ENCODE assay signal across 9 mouse cellular contexts in the genomic region with DNA sequence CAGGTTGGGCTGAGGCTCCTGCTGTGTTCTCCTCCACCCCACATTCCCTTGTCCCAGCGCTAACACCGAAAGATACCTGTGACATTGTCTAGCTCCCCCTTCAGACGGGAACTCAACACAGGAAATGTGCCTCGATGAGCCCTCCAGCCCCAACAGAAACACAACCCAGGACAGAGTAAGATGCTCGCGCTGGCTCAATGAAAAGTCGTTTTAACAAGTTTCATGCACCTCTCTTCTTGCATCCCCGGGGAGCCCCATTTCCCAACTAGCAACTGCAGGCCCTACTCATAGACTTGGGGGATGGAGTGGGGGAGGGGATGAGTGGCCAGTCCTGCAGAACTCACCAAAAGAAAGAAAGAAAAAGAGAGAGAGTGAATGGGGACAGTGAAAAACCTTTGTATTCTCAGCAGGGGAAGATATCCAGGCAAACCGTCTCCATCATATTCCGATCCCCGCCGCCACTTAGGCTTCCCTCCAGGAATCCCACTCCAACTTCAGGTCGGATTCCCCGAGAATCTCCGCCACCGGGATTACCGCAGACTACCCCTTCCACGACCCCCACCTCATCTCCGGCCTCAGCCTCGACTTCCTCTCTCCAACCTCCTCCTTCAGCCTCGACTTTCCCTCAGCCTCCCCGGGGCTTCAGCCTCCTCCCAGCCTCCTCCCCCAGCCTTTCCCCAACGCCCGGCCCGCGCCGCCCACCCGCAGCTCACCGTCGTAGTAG. TPM values are rescaled to one million over a fixed set of nuclear protein-coding genes. Genes with fewer than 3 reads are reported as not detected.
DNase-seq lines count a peak whose midpoint lies in the region; ATAC-seq and TF ChIP-seq lines count a peak whose summit lies in the region.
"Had no signal": no experiment of that assay in that cellular context is flagged by ENCODE, and none has a peak within 500 bp of the region (broad histone marks: within the 10 kb centered on the region; RNA-seq: fewer than 3 reads in every experiment).

No protein-coding gene starts in this region.

- TF ChIP-seq EP300 in heart, adult 2 months (IDR thresholded peaks at IDR 0.05; ENCODE audit: insufficient read depth, low read depth, low read length): no peak
- no peak for TF ChIP-seq EP300 in liver, embryonic 14.5 days (IDR thresholded peaks at IDR 0.05; ENCODE audit: low read depth)

- H3K9me3 ChIP-seq in embryonic facial prominence, embryonic 11.5 days (replicated peaks; ENCODE audit: control insufficient read depth, low read length): no peaks in the 10 kb centered on the region
- H3K9me3 ChIP-seq in hindbrain, embryonic 14.5 days (ENCODE audit: control insufficient read depth, low read length): no peaks in the 10 kb centered on the region
- H3K9me3 ChIP-seq in liver, embryonic 14.5 days (ENCODE audit: control insufficient read depth, low read length): no peaks in the 10 kb centered on the region

- WGBS in heart, adult 2 months: 2% methylated on average over 30 of the region's 30 CpGs
- WGBS in embryonic facial prominence, embryonic 11.5 days: 0% methylated on average over 30 of the region's 30 CpGs
- under 1% methylated on average over 30 of the region's 30 CpGs for WGBS in hindbrain, embryonic 14.5 days
- under 1% methylated on average over 30 of the region's 30 CpGs for WGBS in liver, embryonic 14.5 days (ENCODE audit: insufficient replicate concordance)

- intact Hi-C loops in heart, adult 2 months (cut with DNase I): loop anchor here (2.0 kb wide), 2 partner anchors 15 to 59 kb away; partner anchors contain the start of genes Eif3i and Tmem234

- no peak for TF ChIP-seq CTCF in heart, adult 2 months (IDR thresholded peaks at IDR 0.05)
- peak; percentile 59 for TF ChIP-seq CTCF in liver, embryonic 14.5 days (IDR thresholded peaks at IDR 0.05; ENCODE audit: low read depth)

- H3K9ac ChIP-seq in heart, adult 2 months (ENCODE audit: low read depth, low read length): peak overlapping the region; percentile 85
- peak overlapping the region; percentile 83 for H3K9ac ChIP-seq in embryonic facial prominence, embryonic 11.5 days (replicated peaks; ENCODE audit: low read length)
- H3K9ac ChIP-seq in hindbrain, embryonic 14.5 days: peak overlapping the region; percentile 85
- H3K9ac ChIP-seq in liver, embryonic 14.5 days (replicated peaks): peak overlapping the region; percentile 96

- H3K4me2 ChIP-seq in embryonic facial prominence, embryonic 11.5 days (ENCODE audit: low read depth, low read length): peak overlapping the region; percentile 60
- H3K4me2 ChIP-seq in hindbrain, embryonic 14.5 days (replicated peaks): peak overlapping the region; percentile 85
- H3K4me2 ChIP-seq in liver, embryonic 14.5 days (ENCODE audit: low read depth): peak overlapping the region; percentile 95

- peaks cover 6% of the 10 kb centered on the region for H3K4me1 ChIP-seq in heart, adult 2 months (ENCODE audit: control insufficient read depth, insufficient read depth, low read length)
- H3K4me1 ChIP-seq in embryonic facial prominence, embryonic 11.5 days (ENCODE audit: control insufficient read depth, insufficient read depth, low read length): no peaks in the 10 kb centered on the region
- peaks cover 11% of the 10 kb centered on the region for H3K4me1 ChIP-seq in hindbrain, embryonic 14.5 days (replicated peaks; ENCODE audit: control insufficient read depth, insufficient read depth, low read length)
- H3K4me1 ChIP-seq in liver, embryonic 14.5 days (replicated peaks; ENCODE audit: control insufficient read depth in 2 of 2, insufficient read depth in 2 of 2, low read length in 1 of 2): peaks cover 13 to 14% of the 10 kb centered on the region in 2 experiments

- H3K27ac ChIP-seq in heart, adult 2 months: peak overlapping the region; percentile 86
- H3K27ac ChIP-seq in embryonic facial prominence, embryonic 11.5 days (replicated peaks; ENCODE audit: low read depth, low read length): peak overlapping the region; percentile 66
- H3K27ac ChIP-seq in hindbrain, embryonic 14.5 days: peak overlapping the region; percentile 77
- H3K27ac ChIP-seq in liver, embryonic 14.5 days: peak overlapping the region; percentile 76

- peak; percentile 34 for TF ChIP-seq POLR2A in heart, adult 2 months (IDR thresholded peaks at IDR 0.05; ENCODE audit: insufficient read depth, low read depth, low read length)

- no peaks in the 10 kb centered on the region for H3K27me3 ChIP-seq in heart, adult 2 months (ENCODE audit: control insufficient read depth, insufficient read depth, low read length)
- H3K27me3 ChIP-seq in embryonic facial prominence, embryonic 11.5 days (ENCODE audit: control insufficient read depth, insufficient read depth, low read length): no peaks in the 10 kb centered on the region
- no peaks in the 10 kb centered on the region for H3K27me3 ChIP-seq in hindbrain, embryonic 14.5 days (ENCODE audit: control insufficient read depth, insufficient read depth, low read length)
- H3K27me3 ChIP-seq in liver, embryonic 14.5 days (ENCODE audit: control insufficient read depth, insufficient read depth, low read length): no peaks in the 10 kb centered on the region

- no peaks in the 10 kb centered on the region for H3K36me3 ChIP-seq in heart, adult 2 months (ENCODE audit: control insufficient read depth, insufficient read depth, low read length)
- no peaks in the 10 kb centered on the region for H3K36me3 ChIP-seq in embryonic facial prominence, embryonic 11.5 days (replicated peaks; ENCODE audit: control insufficient read depth, insufficient read depth, low read depth, low read length)
- H3K36me3 ChIP-seq in hindbrain, embryonic 14.5 days (replicated peaks; ENCODE audit: control insufficient read depth, insufficient read depth): 0 out of 2 replicates have a peak, but pooled peaks cover 3% of the 10 kb centered on the region
- H3K36me3 ChIP-seq in liver, embryonic 14.5 days (replicated peaks; ENCODE audit: control insufficient read depth, insufficient read depth, low read depth): peaks cover 6% of the 10 kb centered on the region; the same call in 1 of the 2 replicates

- peak overlapping the region; percentile 72 for H3K4me3 ChIP-seq in heart, adult 2 months
- H3K4me3 ChIP-seq in embryonic facial prominence, embryonic 11.5 days (ENCODE audit: low read depth, low read length): peak overlapping the region; percentile 72
- H3K4me3 ChIP-seq in hindbrain, embryonic 14.5 days (replicated peaks; ENCODE audit: low read length): peak overlapping the region; percentile 86
- peak overlapping the region; percentile 89 to 90 for H3K4me3 ChIP-seq in liver, embryonic 14.5 days (ENCODE audit: insufficient read depth in 1 of 2, low read depth in 2 of 2, low read length in 2 of 2)

- ATAC-seq in embryonic facial prominence, embryonic 11.5 days (replicated peaks; ENCODE audit: insufficient number of reproducible peaks, low FRiP score, low TSS enrichment, low read depth): no peak
- ATAC-seq in hindbrain, embryonic 14.5 days (ENCODE audit: low FRiP score): no peak; the same call in none of the 2 replicates
- ATAC-seq in liver, embryonic 14.5 days (ENCODE audit: insufficient read depth): 0 out of 2 replicates have a peak, but pooled peaks have one; percentile 1

- no peaks in the 10 kb centered on the region for H3K79me2 ChIP-seq in heart, adult 2 months (replicated peaks; ENCODE audit: control insufficient read depth, insufficient read depth, low read length)

- peak; percentile 15 to 41 for DNase-seq in heart, adult 2 months
- no peak for DNase-seq in heart, adult 18-20 months
- peak; percentile 91 for DNase-seq in ZHBTc4 (ENCODE audit: low read depth, low spot score)
- peak; percentile 49 for DNase-seq in embryonic facial prominence, embryonic 11.5 days (ENCODE audit: low spot score)
- peak; percentile 31 for DNase-seq in hindbrain, embryonic 14.5 days (ENCODE audit: low spot score)
- peak in 2 of 3 experiments; percentile 47 to 54 for DNase-seq in liver, embryonic 14.5 days (ENCODE audit: low read depth in 3 of 3, low spot score in 3 of 3)
- peak; percentile 36 for DNase-seq in retina, postnatal 1 day
- DNase-seq in urinary bladder, postnatal 4 days (ENCODE audit: low spot score in 2 of 2): no peak

RNA-seq across cellular contexts. Expression of gene Hdac1, which starts 0.5 kb away (rescaled TPM):
- total RNA-seq in heart, adult 2 months (2021): 10 to 100 TPM; 15.7 to 16.1 TPM
- 17.9 and 35.2 TPM in 2 replicates for polyA plus RNA-seq in heart, adult 2 months (2012; rRNA removed)
- total RNA-seq in heart, adult 18-20 months (2021): 10 to 100 TPM; 12.5 to 17.5 TPM
- 271 and 273 TPM in 2 replicates for polyA plus RNA-seq in embryonic facial prominence, embryonic 11.5 days (2014; fragmentation: Nextera tagmentation; extraction: Ambion mirVana)
- polyA plus RNA-seq in hindbrain, embryonic 14.5 days (2014; fragmentation: Nextera tagmentation; extraction: Ambion mirVana): 76.0 and 79.8 TPM in 2 replicates
- polyA plus RNA-seq in liver, embryonic 14.5 days (2012; rRNA removed): 59.4 and 76.5 TPM in 2 replicates
- 107 and 114 TPM in 2 replicates for polyA plus RNA-seq in liver, embryonic 14.5 days (2014; fragmentation: Nextera tagmentation; extraction: Ambion mirVana)

RNA-seq across cellular contexts. Expression of gene Marcksl1, which starts 28.6 kb away (rescaled TPM):
- total RNA-seq in heart, adult 2 months (2021): 1 to 10 TPM; 3.5 to 5.1 TPM
- polyA plus RNA-seq in heart, adult 2 months (2012; rRNA removed): 5.1 and 7.0 TPM in 2 replicates
- 1 to 10 TPM; 4.5 to 4.7 TPM for total RNA-seq in heart, adult 18-20 months (2021)
- 1,559 and 1,563 TPM in 2 replicates for polyA plus RNA-seq in embryonic facial prominence, embryonic 11.5 days (2014; fragmentation: Nextera tagmentation; extraction: Ambion mirVana)
- polyA plus RNA-seq in hindbrain, embryonic 14.5 days (2014; fragmentation: Nextera tagmentation; extraction: Ambion mirVana): 1,580 and 1,755 TPM in 2 replicates
- 30.6 and 34.8 TPM in 2 replicates for polyA plus RNA-seq in liver, embryonic 14.5 days (2012; rRNA removed)
- 38.2 and 42.0 TPM in 2 replicates for polyA plus RNA-seq in liver, embryonic 14.5 days (2014; fragmentation: Nextera tagmentation; extraction: Ambion mirVana)

RNA-seq across cellular contexts. Expression of gene Lck, which starts 31.4 kb away (rescaled TPM):
- 1 to 10 TPM in 1 of 2 experiments, under 1 TPM in 1; 0.84 to 1.1 TPM for total RNA-seq in heart, adult 2 months (2021)
- 1.6 and 3.5 TPM in 2 replicates for polyA plus RNA-seq in heart, adult 2 months (2012; rRNA removed)
- total RNA-seq in heart, adult 18-20 months (2021): 1 to 10 TPM in 1 of 2 experiments, under 1 TPM in 1; 0.32 to 5.0 TPM
- 11.3 and 14.2 TPM in 2 replicates for polyA plus RNA-seq in embryonic facial prominence, embryonic 11.5 days (2014; fragmentation: Nextera tagmentation; extraction: Ambion mirVana)
- 10.6 and 13.0 TPM in 2 replicates for polyA plus RNA-seq in hindbrain, embryonic 14.5 days (2014; fragmentation: Nextera tagmentation; extraction: Ambion mirVana)
- polyA plus RNA-seq in liver, embryonic 14.5 days (2012; rRNA removed): 2.7 and 3.1 TPM in 2 replicates
- polyA plus RNA-seq in liver, embryonic 14.5 days (2014; fragmentation: Nextera tagmentation; extraction: Ambion mirVana): 3.9 TPM in 2 replicates

RNA-seq across cellular contexts. Expression of gene Fam167b, which starts 36.3 kb away (rescaled TPM):
- total RNA-seq in heart, adult 2 months (2021): under 1 TPM in 1 of 2 experiments, not detected in 1; 0.81 TPM
- polyA plus RNA-seq in heart, adult 2 months (2012; rRNA removed): 1.4 and 1.8 TPM in 2 replicates
- total RNA-seq in heart, adult 18-20 months (2021): under 1 TPM in 1 of 2 experiments, not detected in 1; 0.44 TPM
- polyA plus RNA-seq in embryonic facial prominence, embryonic 11.5 days (2014; fragmentation: Nextera tagmentation; extraction: Ambion mirVana): 2.9 and 3.2 TPM in 2 replicates
- 0.39 and 1.0 TPM in 2 replicates for polyA plus RNA-seq in hindbrain, embryonic 14.5 days (2014; fragmentation: Nextera tagmentation; extraction: Ambion mirVana)
- polyA plus RNA-seq in liver, embryonic 14.5 days (2012; rRNA removed): 7.6 TPM in 2 replicates
- 5.4 and 5.8 TPM in 2 replicates for polyA plus RNA-seq in liver, embryonic 14.5 days (2014; fragmentation: Nextera tagmentation; extraction: Ambion mirVana)

RNA-seq across cellular contexts. Expression of gene Fam229a, which starts 51.0 kb away (rescaled TPM):
- under 1 TPM in 1 of 2 experiments, not detected in 1; 0.45 TPM for total RNA-seq in heart, adult 2 months (2021)
- 0.64 TPM in 1 of 2 replicates, not detected in the other for polyA plus RNA-seq in heart, adult 2 months (2012; rRNA removed)
- total RNA-seq in heart, adult 18-20 months (2021): under 1 TPM in 1 of 2 experiments, not detected in 1; 0.57 TPM
- not detected in 2 replicates for polyA plus RNA-seq in embryonic facial prominence, embryonic 11.5 days (2014; fragmentation: Nextera tagmentation; extraction: Ambion mirVana)
- polyA plus RNA-seq in hindbrain, embryonic 14.5 days (2014; fragmentation: Nextera tagmentation; extraction: Ambion mirVana): 0.55 and 0.78 TPM in 2 replicates
- polyA plus RNA-seq in liver, embryonic 14.5 days (2012; rRNA removed): 0.40 and 0.54 TPM in 2 replicates
- polyA plus RNA-seq in liver, embryonic 14.5 days (2014; fragmentation: Nextera tagmentation; extraction: Ambion mirVana): 0.37 and 0.44 TPM in 2 replicates
- total RNA-seq: adrenal gland, adult 18-20 months had no signal

Comparison
In these comparisons a context has a peak if more than half of its experiments do, and no peak if none do; other contexts are left out.
1. DNase-seq: peak in heart, adult 2 months (2 of 2), ZHBTc4 (single experiment), embryonic facial prominence, embryonic 11.5 days (single experiment), hindbrain, embryonic 14.5 days (single experiment), liver, embryonic 14.5 days (2 of 3) and retina, postnatal 1 day (single experiment); none in heart, adult 18-20 months (0 of 2) and urinary bladder, postnatal 4 days (0 of 2).
2. RNA of gene Marcksl1, which starts 28.6 kb away (polyA plus RNA-seq): 1,580 to 1,755 TPM in hindbrain, embryonic 14.5 days and 1,559 to 1,563 TPM in embryonic facial prominence, embryonic 11.5 days; 30.6 to 42.0 TPM in liver, embryonic 14.5 days and 5.1 to 7.0 TPM in heart, adult 2 months; every median in the first group is over 10 times any median in the second.
3. Peak in every context shown above with its lines, with median percentiles within 50 percentile points of each other: H3K27ac ChIP-seq, H3K4me3 ChIP-seq, H3K9ac ChIP-seq and H3K4me2 ChIP-seq.